Mouse (Mus musculus): ENCODE measurements around the gene Srpk1. TPM values are rescaled to one million over a fixed set of nuclear protein-coding genes. Genes with fewer than 3 reads are reported as not detected.

Gene Srpk1
- total RNA-seq (2022) = 10 to 100 TPM; 30.8 to 38.3 (median 35.2) TPM

- DNase-seq (ENCODE audit: low spot score) = peak; percentile 84
Observed at GRCm38 (mm10) chr17:28622300-28622759, at the start of gene Srpk1. Srpk1 (minus strand) TSS chr17:28622709.

- DNase-seq (ENCODE audit: low spot score) = no peak
Observed at GRCm38 (mm10) chr17:28659564-28659963, 37.1 kb upstream of the Srpk1 start.

- no peak for DNase-seq (ENCODE audit: low spot score)
Observed at GRCm38 (mm10) chr17:28657936-28658335, 35.4 kb upstream of the Srpk1 start.

GRCm38 (mm10) chr17:28650268-28650667 lies 27.8 kb upstream of the Srpk1 start:
- DNase-seq (ENCODE audit: low spot score) = no peak

GRCm38 (mm10) chr17:28648607-28649370 lies 26.3 kb upstream of the Srpk1 start:
- no peak for DNase-seq (ENCODE audit: low spot score)

- no peak for DNase-seq (ENCODE audit: low spot score)
Observed at GRCm38 (mm10) chr17:28646221-28646620, 23.7 kb upstream of the Srpk1 start.

GRCm38 (mm10) chr17:28644112-28644511 lies 21.6 kb upstream of the Srpk1 start:
- no peak for DNase-seq (ENCODE audit: low spot score)

GRCm38 (mm10) chr17:28643697-28644096 lies 21.2 kb upstream of the Srpk1 start:
- DNase-seq (ENCODE audit: low spot score) = no peak

- DNase-seq (ENCODE audit: low spot score) = no peak
Observed at GRCm38 (mm10) chr17:28640113-28640512, 17.6 kb upstream of the Srpk1 start.

- DNase-seq (ENCODE audit: low spot score) = peak; percentile 16
Observed at GRCm38 (mm10) chr17:28637711-28638690, 15.5 kb upstream of the Srpk1 start.

- DNase-seq (ENCODE audit: low spot score) = no peak
Observed at GRCm38 (mm10) chr17:28635842-28636241, 13.3 kb upstream of the Srpk1 start.

- no peak for DNase-seq (ENCODE audit: low spot score)
Observed at GRCm38 (mm10) chr17:28629125-28629524, 6.6 kb upstream of the Srpk1 start.

- no peak for DNase-seq (ENCODE audit: low spot score)
Observed at GRCm38 (mm10) chr17:28628248-28629124, 6.0 kb upstream of the Srpk1 start.

- DNase-seq (ENCODE audit: low spot score) = no peak
Observed at GRCm38 (mm10) chr17:28626937-28627336, 4.4 kb upstream of the Srpk1 start.

GRCm38 (mm10) chr17:28625327-28625726 lies 2.8 kb upstream of the Srpk1 start:
- DNase-seq (ENCODE audit: low spot score) = no peak

GRCm38 (mm10) chr17:28624841-28625240 lies 2.3 kb upstream of the Srpk1 start:
- no peak for DNase-seq (ENCODE audit: low spot score)

- peak; percentile 19 for DNase-seq (ENCODE audit: low spot score)
Observed at GRCm38 (mm10) chr17:28621381-28622299, 869 bp downstream of the Srpk1 start.

GRCm38 (mm10) chr17:28618775-28619174 lies 3.7 kb downstream of the Srpk1 start:
- no peak for DNase-seq (ENCODE audit: low spot score)

GRCm38 (mm10) chr17:28618124-28618523 lies 4.4 kb downstream of the Srpk1 start:
- DNase-seq (ENCODE audit: low spot score) = no peak

GRCm38 (mm10) chr17:28617636-28618035 lies 4.9 kb downstream of the Srpk1 start:
- no peak for DNase-seq (ENCODE audit: low spot score)
